Mouse (Mus musculus): Measurements from ENCODE around the gene Ric8a.
A peak's percentile ranks its signal among the peaks of the same experiment; 100 is the strongest.

Gene Ric8a

GRCm38 (mm10) chr7:140894611-140895010 is 37.9 kb downstream of the Ric8a start:
- no peak for DNase-seq

- DNase-seq = no peak
These were observed 41.1 kb downstream of the Ric8a start for GRCm38 (mm10) chr7:140897863-140898262.

GRCm38 (mm10) chr7:140899121-140899520 is 42.4 kb downstream of the Ric8a start:
- peak in 1 of 2 experiments; percentile 15 for DNase-seq

GRCm38 (mm10) chr7:140900220-140900619 is 43.5 kb downstream of the Ric8a start, which contains the start of gene Cox8b:
Gene Cox8b, minus strand, starts transcription at chr7:140900446.
- DNase-seq = peak in 1 of 2 experiments; percentile 15

GRCm38 (mm10) chr7:140902036-140902875 is 45.5 kb downstream of the Ric8a start:
- no peak for DNase-seq

- DNase-seq = peak; percentile 92 to 95
These were observed 46.5 kb downstream of the Ric8a start for GRCm38 (mm10) chr7:140903212-140903611.

GRCm38 (mm10) chr7:140905642-140906081 is 48.9 kb downstream of the Ric8a start:
- DNase-seq = no peak

GRCm38 (mm10) chr7:140907131-140907530 is 50.4 kb downstream of the Ric8a start:
- no peak for DNase-seq

GRCm38 (mm10) chr7:140907697-140908096 is 50.9 kb downstream of the Ric8a start:
- no peak for DNase-seq

GRCm38 (mm10) chr7:140908181-140908580 is 51.4 kb downstream of the Ric8a start:
- DNase-seq = no peak

GRCm38 (mm10) chr7:140908634-140909107 is 51.9 kb downstream of the Ric8a start:
- DNase-seq = peak; percentile 87 to 88

GRCm38 (mm10) chr7:140912293-140912692 is 55.5 kb downstream of the Ric8a start:
- no peak for DNase-seq

GRCm38 (mm10) chr7:140912846-140913482 is 56.2 kb downstream of the Ric8a start:
- DNase-seq = no peak
